Mouse (Mus musculus): Measurements from ENCODE around the gene Pou2f1. TPM values are rescaled to one million over a fixed set of nuclear protein-coding genes. Genes with fewer than 3 reads are reported as not detected.

Gene Pou2f1
- total RNA-seq (2014; fragmentation: Nextera tagmentation) (51.0 and 57.1 TPM in 2 replicates), total RNA-seq (2017) (13.8 and 17.3 TPM in 2 replicates), polyA plus RNA-seq (2012) (15.7 and 16.0 TPM in 2 replicates)

- Histone ChIP-seq H3K36me3 (replicated peaks) (no peaks in the 10 kb centered on the region), H3K4me3 (ENCODE audit: low read depth, low read length) (peak within 1 kb of the TSS; percentile 91), H3K9me3 (replicated peaks) (no peaks in the 10 kb centered on the region), H3K4me1 (ENCODE audit: insufficient read depth, low read depth, low read length) (peaks cover 36% of the 10 kb centered on the region), H3K27me3 (ENCODE audit: insufficient read depth, low read length) (no peaks in the 10 kb centered on the region)
- DNase-seq (ENCODE audit: low spot score) (peak; percentile 82), ATAC-seq (ENCODE audit: extremely low read depth, insufficient number of reproducible peaks, low FRiP score, poor library complexity, severe bottlenecking) (peak; percentile 65)
- TF ChIP-seq TAL1 (conservative IDR thresholded peaks at IDR 0.05; ENCODE audit: low read depth, low read length), result no peak
- 0 out of 2 replicates have a peak, but pooled peaks have one; percentile 16 for TF ChIP-seq CTCF (IDR thresholded peaks at IDR 0.05; ENCODE audit: low read depth, low read length)
These were observed at the start of gene Pou2f1 for GRCm38 (mm10) chr1:166002520-166003155. Gene Pou2f1 (minus strand): TSS chr1:166002678.

- no peaks in the 10 kb centered on the region for H3K36me3 ChIP-seq (replicated peaks)
- H3K9me3 ChIP-seq (replicated peaks), result no peaks in the 10 kb centered on the region
- no peak for DNase-seq (ENCODE audit: low spot score)
- H3K27me3 ChIP-seq (ENCODE audit: insufficient read depth, low read length), result no peaks in the 10 kb centered on the region
- H3K4me3 ChIP-seq (ENCODE audit: low read depth, low read length), result peak overlapping the region; percentile 73
- TF ChIP-seq GATA1 (IDR thresholded peaks at IDR 0.05; ENCODE audit: borderline replicate concordance, low read length), result no peak
- TF ChIP-seq GATA2 (IDR thresholded peaks at IDR 0.05; ENCODE audit: borderline replicate concordance, low read depth, low read length), result no peak
- no peak for TF ChIP-seq CTCF (IDR thresholded peaks at IDR 0.05; ENCODE audit: low read depth, low read length)
- no peak for TF ChIP-seq POLR2AphosphoS5 (IDR thresholded peaks at IDR 0.05; ENCODE audit: insufficient replicate concordance, low read depth, low read length)
- ATAC-seq (ENCODE audit: extremely low read depth, insufficient number of reproducible peaks, low FRiP score, poor library complexity, severe bottlenecking), result no peak
- H3K4me1 ChIP-seq (ENCODE audit: insufficient read depth, low read depth, low read length), result peaks cover 61% of the 10 kb centered on the region
These were observed 46.8 kb upstream of the Pou2f1 start for GRCm38 (mm10) chr1:166049046-166049827.

GRCm38 (mm10) chr1:166048230-166048911 lies 45.9 kb upstream of the Pou2f1 start:
- H3K27me3 ChIP-seq (ENCODE audit: insufficient read depth, low read length), result no peaks in the 10 kb centered on the region
- DNase-seq (ENCODE audit: low spot score) (peak; percentile 74), ATAC-seq (ENCODE audit: extremely low read depth, insufficient number of reproducible peaks, low FRiP score, poor library complexity, severe bottlenecking) (peak; percentile 78)
- peak overlapping the region; percentile 73 for H3K4me3 ChIP-seq (ENCODE audit: low read depth, low read length)
- H3K36me3 ChIP-seq (replicated peaks), result no peaks in the 10 kb centered on the region
- no peak for TF ChIP-seq GATA1 (IDR thresholded peaks at IDR 0.05; ENCODE audit: borderline replicate concordance, low read length)
- H3K9me3 ChIP-seq (replicated peaks), result no peaks in the 10 kb centered on the region
- peaks cover 55% of the 10 kb centered on the region for H3K4me1 ChIP-seq (ENCODE audit: insufficient read depth, low read depth, low read length)

GRCm38 (mm10) chr1:166047505-166048170 lies 45.2 kb upstream of the Pou2f1 start:
- H3K9me3 ChIP-seq (replicated peaks), result no peaks in the 10 kb centered on the region
- H3K36me3 ChIP-seq (replicated peaks), result no peaks in the 10 kb centered on the region
- ATAC-seq (ENCODE audit: extremely low read depth, insufficient number of reproducible peaks, low FRiP score, poor library complexity, severe bottlenecking) (no peak; the same call in 1 of the 2 replicates), DNase-seq (ENCODE audit: low spot score) (no peak)
- no peaks in the 10 kb centered on the region for H3K27me3 ChIP-seq (ENCODE audit: insufficient read depth, low read length)
- H3K4me3 ChIP-seq (ENCODE audit: low read depth, low read length), result peak overlapping the region; percentile 73
- H3K4me1 ChIP-seq (ENCODE audit: insufficient read depth, low read depth, low read length), result peaks cover 48% of the 10 kb centered on the region
- TF ChIP-seq POLR2AphosphoS5 (IDR thresholded peaks at IDR 0.05; ENCODE audit: insufficient replicate concordance, low read depth, low read length) (no peak), GATA1 (IDR thresholded peaks at IDR 0.05; ENCODE audit: borderline replicate concordance, low read length) (no peak), TAL1 (conservative IDR thresholded peaks at IDR 0.05; ENCODE audit: low read depth, low read length) (no peak), GATA2 (IDR thresholded peaks at IDR 0.05; ENCODE audit: borderline replicate concordance, low read depth, low read length) (no peak), CTCF (IDR thresholded peaks at IDR 0.05; ENCODE audit: low read depth, low read length) (no peak)

GRCm38 (mm10) chr1:166045894-166046197 lies 43.4 kb upstream of the Pou2f1 start:
- no peaks in the 10 kb centered on the region for H3K36me3 ChIP-seq (replicated peaks)
- ATAC-seq (ENCODE audit: extremely low read depth, insufficient number of reproducible peaks, low FRiP score, poor library complexity, severe bottlenecking) (no peak), DNase-seq (ENCODE audit: low spot score) (no peak)
- H3K4me3 ChIP-seq (ENCODE audit: low read depth, low read length), result no peak overlapping the region
- no peak for TF ChIP-seq POLR2AphosphoS5 (IDR thresholded peaks at IDR 0.05; ENCODE audit: insufficient replicate concordance, low read depth, low read length)
- TF ChIP-seq TAL1 (conservative IDR thresholded peaks at IDR 0.05; ENCODE audit: low read depth, low read length), result no peak
- TF ChIP-seq GATA2 (IDR thresholded peaks at IDR 0.05; ENCODE audit: borderline replicate concordance, low read depth, low read length), result no peak
- no peak for TF ChIP-seq CTCF (IDR thresholded peaks at IDR 0.05; ENCODE audit: low read depth, low read length)
- no peak for TF ChIP-seq GATA1 (IDR thresholded peaks at IDR 0.05; ENCODE audit: borderline replicate concordance, low read length)
- no peaks in the 10 kb centered on the region for H3K9me3 ChIP-seq (replicated peaks)
- peaks cover 46% of the 10 kb centered on the region for H3K4me1 ChIP-seq (ENCODE audit: insufficient read depth, low read depth, low read length)
- H3K27me3 ChIP-seq (ENCODE audit: insufficient read depth, low read length), result no peaks in the 10 kb centered on the region
